Mouse (Mus musculus): Measurements from ENCODE around the gene Rdm1. TPM values are rescaled to one million over a fixed set of nuclear protein-coding genes. Genes with fewer than 3 reads are reported as not detected.
"Not testable (repeated sequence)": the region's sequence is repeated elsewhere in the genome, so short reads cannot be mapped to it uniquely, and the experiment has no call there.

The Rdm1 gene
- polyA plus RNA-seq, 1 experiment from 2014 or later, result 14.1 TPM

DNA sequence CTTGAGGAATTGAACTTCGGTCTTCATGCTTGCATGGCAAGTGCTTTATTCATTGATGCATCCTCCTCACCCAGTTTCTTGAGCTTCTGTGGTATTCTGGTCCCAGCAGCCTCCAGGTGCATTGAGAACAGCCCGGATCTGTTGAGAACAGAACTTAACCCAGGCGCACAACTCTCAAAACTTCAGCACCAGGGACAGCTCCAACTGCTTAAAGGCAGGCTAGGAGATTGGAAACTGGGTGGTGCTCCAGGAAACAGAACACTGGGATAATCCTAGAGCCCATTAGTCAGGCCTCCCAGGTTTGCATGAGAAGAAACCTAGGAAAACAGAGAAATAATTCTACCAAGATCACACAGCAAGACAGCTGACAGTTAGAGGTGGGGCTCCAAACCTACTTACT lies 24.5 kb upstream of the Rdm1 start:
- Histone ChIP-seq H3K4me2 (no peak overlapping the region), H3K4me3 (replicated peaks) (no peak overlapping the region), H3K36me3 (no peaks in the 10 kb centered on the region), H3K4me1 (0 out of 2 replicates have a peak, but pooled peaks cover 4% of the 10 kb centered on the region), H3K9me3 (replicated peaks) (no peaks in the 10 kb centered on the region), H3K27ac (replicated peaks) (no peak overlapping the region), H3K27me3 (replicated peaks) (0 out of 2 replicates have a peak, but pooled peaks cover 3% of the 10 kb centered on the region), H3K9ac (replicated peaks) (no peak overlapping the region)
- 12% methylated on average over 3 of the region's 3 CpGs for WGBS
- ATAC-seq (ENCODE audit: low FRiP score), result no peak

DNA sequence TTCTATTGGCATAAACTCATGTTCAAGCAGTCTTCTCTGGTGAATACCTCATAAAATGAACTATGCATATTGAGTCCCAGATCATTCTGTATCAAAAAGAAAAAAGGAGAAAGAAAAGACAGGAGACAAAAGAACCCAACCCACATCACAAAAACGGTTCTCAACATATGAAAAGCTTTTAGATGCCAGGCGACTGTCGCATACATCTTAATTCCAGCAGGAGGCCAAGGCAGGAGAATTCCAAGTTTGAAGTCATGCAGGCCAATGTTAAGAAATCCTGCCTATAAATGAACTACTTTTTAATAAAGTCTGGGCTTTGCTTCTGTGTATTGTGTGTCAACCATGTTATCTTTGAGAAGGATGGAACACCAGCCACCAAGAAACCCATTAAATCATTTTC lies 22.9 kb upstream of the Rdm1 start:
- Histone ChIP-seq H3K4me2 (peak overlapping the region; percentile 61), H3K36me3 (no peaks in the 10 kb centered on the region), H3K4me3 (replicated peaks) (peak overlapping the region; percentile 40), H3K27ac (replicated peaks) (peak overlapping the region; percentile 60), H3K9ac (replicated peaks) (0 out of 2 replicates have a peak overlapping the region, but pooled peaks have one; percentile 26), H3K27me3 (replicated peaks) (0 out of 2 replicates have a peak, but pooled peaks cover 3% of the 10 kb centered on the region), H3K9me3 (replicated peaks) (no peaks in the 10 kb centered on the region), H3K4me1 (0 out of 2 replicates have a peak, but pooled peaks cover 4% of the 10 kb centered on the region)
- no peak for ATAC-seq (ENCODE audit: low FRiP score)
- 5% methylated on average over 3 of the region's 3 CpGs for WGBS

DNA sequence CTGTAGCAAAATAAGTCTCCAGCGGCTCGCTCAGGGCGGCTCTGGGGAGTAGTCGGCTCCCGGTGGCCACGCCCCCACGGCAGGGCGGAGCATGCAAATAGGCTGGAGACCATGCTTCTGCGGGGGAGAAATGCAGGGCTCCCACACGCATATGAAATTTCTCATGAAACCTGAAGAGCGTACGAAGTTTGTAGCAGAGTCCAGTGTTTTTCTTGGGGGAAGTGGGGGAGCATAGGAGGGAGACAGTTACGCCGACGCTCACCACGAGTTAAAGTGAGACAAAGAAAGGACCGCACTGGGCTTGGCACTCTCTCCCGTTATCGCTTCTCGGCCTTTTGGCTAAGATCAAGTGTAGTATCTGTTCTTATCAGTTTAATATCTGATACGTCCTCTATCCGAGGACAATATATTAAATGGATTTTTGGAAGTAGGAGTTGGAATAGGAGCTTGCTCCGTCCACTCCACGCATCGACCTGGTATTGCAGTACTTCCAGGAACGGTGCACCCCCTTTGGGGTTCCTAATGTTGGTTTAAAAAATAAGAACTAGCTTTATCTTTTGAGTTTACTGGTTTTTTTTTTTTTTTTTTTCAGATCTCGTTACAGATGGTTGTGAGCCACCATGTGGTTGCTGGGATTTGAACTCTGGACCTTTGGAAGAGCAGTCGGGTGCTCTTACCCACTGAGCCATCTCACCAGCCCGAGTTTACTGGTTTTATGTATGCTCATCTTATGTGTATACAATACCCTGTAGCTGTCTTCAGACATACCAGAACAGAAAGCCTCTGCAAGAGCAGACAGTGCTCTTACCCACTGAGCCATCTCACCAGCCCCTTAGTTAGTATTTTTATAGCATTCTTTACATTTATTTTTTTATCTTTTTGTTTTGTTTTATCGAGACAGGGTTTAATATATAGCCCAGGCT lies 22.2 kb upstream of the Rdm1 start:
- Histone ChIP-seq H3K27ac (replicated peaks) (peak overlapping the region; percentile 60), H3K4me3 (replicated peaks) (peak overlapping the region; percentile 40), H3K9ac (replicated peaks) (0 out of 2 replicates have a peak overlapping the region, but pooled peaks have one; percentile 26), H3K4me2 (peak overlapping the region; percentile 61)
- peak; percentile 76 for ATAC-seq (ENCODE audit: low FRiP score)
- H3K4me1 ChIP-seq; H3K27me3 ChIP-seq (replicated peaks); H3K9me3 ChIP-seq (replicated peaks); H3K36me3 ChIP-seq: not testable (repeated sequence)
- whole genome bisulfite sequencing, result 1% methylated on average over 30 of the region's 30 CpGs

DNA sequence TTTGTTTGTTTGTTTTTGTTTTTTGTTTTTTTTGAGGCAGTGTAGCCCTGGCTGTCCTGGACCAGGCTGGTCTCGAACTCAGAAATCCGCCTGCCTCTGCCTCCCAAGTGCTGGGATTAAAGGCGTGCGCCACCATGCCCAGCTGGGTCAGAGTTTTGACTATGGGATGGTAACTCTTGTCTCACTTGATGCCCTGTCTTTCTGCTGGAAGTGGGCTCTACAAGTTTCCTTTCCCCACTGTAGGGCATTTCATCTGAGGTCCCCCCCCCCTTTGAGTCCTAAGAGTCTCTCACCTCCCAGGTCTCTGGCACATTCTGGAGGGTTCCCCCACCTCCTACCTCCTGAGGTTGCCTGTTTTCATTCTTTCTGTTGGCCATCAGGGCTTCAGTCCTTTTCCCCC lies 19.9 kb upstream of the Rdm1 start:
- H3K27me3 ChIP-seq (replicated peaks); ATAC-seq (ENCODE audit: low FRiP score); H3K4me2 ChIP-seq; H3K36me3 ChIP-seq; H3K4me1 ChIP-seq; H3K9ac ChIP-seq (replicated peaks); H3K4me3 ChIP-seq (replicated peaks); H3K27ac ChIP-seq (replicated peaks); H3K9me3 ChIP-seq (replicated peaks): not testable (repeated sequence)
- WGBS, result 93% methylated on average over 4 of the region's 4 CpGs

DNA sequence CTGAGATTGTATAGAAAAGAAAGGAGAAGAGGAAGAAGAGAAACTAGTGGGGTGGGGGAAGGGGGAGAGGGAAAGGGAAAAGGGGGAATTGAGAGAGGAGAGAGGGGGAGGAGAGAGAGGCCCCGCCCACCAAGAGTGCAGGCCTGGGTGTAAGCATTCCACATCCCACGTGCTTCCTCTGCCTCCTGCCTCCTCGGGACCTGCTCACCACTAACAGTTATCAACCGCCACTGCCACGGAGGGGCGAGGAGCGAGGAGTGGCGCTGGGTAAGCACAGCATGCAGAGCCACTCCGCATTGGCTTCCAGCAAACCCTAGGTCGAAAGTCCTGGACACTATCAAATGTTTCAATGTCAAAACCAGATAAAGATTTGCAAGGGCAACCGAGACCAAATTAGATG lies 16.6 kb upstream of the Rdm1 start:
- H3K4me3 ChIP-seq (replicated peaks), result no peak overlapping the region
- H3K36me3 ChIP-seq, result no peaks in the 10 kb centered on the region
- no peaks in the 10 kb centered on the region for H3K27me3 ChIP-seq (replicated peaks)
- no peak overlapping the region for H3K4me2 ChIP-seq
- no peaks in the 10 kb centered on the region for H3K4me1 ChIP-seq
- H3K27ac ChIP-seq (replicated peaks), result no peak overlapping the region
- no peaks in the 10 kb centered on the region for H3K9me3 ChIP-seq (replicated peaks)
- H3K9ac ChIP-seq (replicated peaks), result no peak overlapping the region
- WGBS, result 46% methylated on average over 11 of the region's 11 CpGs
- ATAC-seq (ENCODE audit: low FRiP score), result no peak

DNA sequence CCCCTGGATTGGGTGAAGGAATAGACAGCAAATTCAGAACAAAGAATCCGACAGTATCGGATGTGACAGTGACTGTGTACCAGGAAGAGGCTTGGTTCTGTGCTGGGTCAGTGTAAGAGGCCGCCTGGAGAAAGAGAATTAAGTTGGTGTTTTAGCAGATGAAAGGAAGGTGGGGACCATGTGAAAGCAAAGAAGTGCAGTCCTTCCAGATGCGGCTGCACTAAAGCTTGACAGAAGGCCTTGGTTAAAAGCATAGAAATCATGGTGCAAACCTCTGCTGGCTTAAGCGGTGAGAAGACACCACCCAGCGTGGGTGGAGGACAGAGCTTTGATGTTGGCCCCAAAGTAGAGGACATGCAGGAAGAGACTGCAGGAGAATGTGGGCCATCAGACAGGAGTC lies 13.4 kb upstream of the Rdm1 start:
- no peaks in the 10 kb centered on the region for H3K27me3 ChIP-seq (replicated peaks)
- no peak overlapping the region for H3K9ac ChIP-seq (replicated peaks)
- H3K4me3 ChIP-seq (replicated peaks), result no peak overlapping the region
- 82% methylated on average over 6 of the region's 6 CpGs for WGBS
- peaks cover 17% of the 10 kb centered on the region for H3K4me1 ChIP-seq
- no peaks in the 10 kb centered on the region for H3K36me3 ChIP-seq
- no peak overlapping the region for H3K27ac ChIP-seq (replicated peaks)
- no peak overlapping the region for H3K4me2 ChIP-seq
- no peak for ATAC-seq (ENCODE audit: low FRiP score)
- H3K9me3 ChIP-seq (replicated peaks), result no peaks in the 10 kb centered on the region

DNA sequence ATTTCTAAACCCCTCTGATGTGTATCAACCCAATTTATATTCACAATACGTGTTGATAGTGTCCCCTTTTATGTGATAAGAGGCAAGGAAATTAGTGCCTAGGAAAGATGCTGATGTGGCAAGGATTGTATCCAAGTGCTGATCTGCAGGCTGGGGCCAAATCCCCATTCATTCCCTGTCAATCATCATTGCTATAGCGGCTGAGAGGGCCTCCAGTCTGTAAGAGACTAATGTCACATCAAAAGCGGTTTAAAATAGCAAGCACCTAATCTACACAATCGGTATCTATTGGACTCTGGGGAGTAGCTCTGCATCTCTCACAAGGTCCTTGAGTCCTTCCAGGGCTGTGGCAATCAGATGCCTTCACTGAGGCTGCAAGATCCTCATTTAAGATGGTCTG lies 12.9 kb upstream of the Rdm1 start:
- no peak for ATAC-seq (ENCODE audit: low FRiP score)
- Histone ChIP-seq H3K4me1 (peaks cover 17% of the 10 kb centered on the region), H3K4me3 (replicated peaks) (no peak overlapping the region), H3K9ac (replicated peaks) (no peak overlapping the region), H3K36me3 (no peaks in the 10 kb centered on the region), H3K27me3 (replicated peaks) (no peaks in the 10 kb centered on the region), H3K4me2 (no peak overlapping the region), H3K27ac (replicated peaks) (no peak overlapping the region), H3K9me3 (replicated peaks) (no peaks in the 10 kb centered on the region)
- 65% methylated on average over 4 of the region's 4 CpGs for WGBS

DNA sequence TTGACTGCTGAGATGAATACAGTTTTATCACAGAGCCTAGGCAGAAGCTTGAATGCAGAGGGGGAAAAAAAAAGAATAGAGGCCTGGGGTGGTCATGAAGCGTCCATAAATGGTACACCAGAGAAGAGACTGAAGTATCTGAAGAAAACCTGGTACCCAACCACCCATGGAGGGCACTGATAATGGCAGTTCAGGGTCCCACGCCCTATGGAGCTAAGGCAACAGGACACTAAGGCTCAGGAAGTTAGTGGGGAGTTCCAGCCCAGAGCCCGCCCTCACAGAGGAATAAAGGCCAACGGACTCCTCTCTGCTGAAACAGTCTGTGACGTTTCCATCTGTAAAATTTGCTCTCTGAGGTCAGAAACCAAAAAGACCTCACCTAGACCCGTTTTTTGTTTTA lies 11.6 kb upstream of the Rdm1 start:
- 87% methylated on average over 6 of the region's 6 CpGs for WGBS
- no peak for ATAC-seq (ENCODE audit: low FRiP score)
- no peaks in the 10 kb centered on the region for H3K36me3 ChIP-seq

DNA sequence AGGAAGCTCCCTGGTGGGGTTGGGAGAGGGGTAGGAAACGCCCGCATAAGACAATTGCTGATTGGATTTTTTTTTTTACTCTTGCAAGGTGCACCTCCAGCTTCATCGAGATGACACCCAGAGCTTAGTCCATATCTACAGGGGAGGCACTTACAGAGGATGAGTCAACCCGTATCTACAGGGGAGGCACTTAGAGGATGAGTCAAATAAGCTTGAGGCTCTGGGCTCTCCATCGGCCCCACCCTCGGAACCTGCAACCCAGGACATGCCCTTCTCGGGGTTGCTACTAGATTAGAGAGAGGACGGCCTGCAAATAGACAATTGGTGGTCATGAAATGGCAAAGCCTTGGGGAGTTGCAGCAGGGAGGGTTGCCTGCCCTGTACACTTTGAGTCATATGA lies 10.9 kb upstream of the Rdm1 start:
- Histone ChIP-seq H3K36me3 (no peaks in the 10 kb centered on the region), H3K4me1 (peaks cover 17% of the 10 kb centered on the region), H3K4me2 (no peak overlapping the region), H3K27me3 (replicated peaks) (no peaks in the 10 kb centered on the region), H3K9me3 (replicated peaks) (no peaks in the 10 kb centered on the region), H3K27ac (replicated peaks) (no peak overlapping the region), H3K4me3 (replicated peaks) (no peak overlapping the region), H3K9ac (replicated peaks) (no peak overlapping the region)
- 93% methylated on average over 8 of the region's 8 CpGs for WGBS
- ATAC-seq (ENCODE audit: low FRiP score), result no peak

More for the DNA sequence above, 11.6 kb upstream of the Rdm1 start:
- H3K27ac ChIP-seq (replicated peaks), result no peak overlapping the region
- H3K4me1 ChIP-seq, result peaks cover 17% of the 10 kb centered on the region
- no peak overlapping the region for H3K9ac ChIP-seq (replicated peaks)
- H3K4me2 ChIP-seq, result no peak overlapping the region
- no peak overlapping the region for H3K4me3 ChIP-seq (replicated peaks)
- no peaks in the 10 kb centered on the region for H3K9me3 ChIP-seq (replicated peaks)
- no peaks in the 10 kb centered on the region for H3K27me3 ChIP-seq (replicated peaks)

DNA sequence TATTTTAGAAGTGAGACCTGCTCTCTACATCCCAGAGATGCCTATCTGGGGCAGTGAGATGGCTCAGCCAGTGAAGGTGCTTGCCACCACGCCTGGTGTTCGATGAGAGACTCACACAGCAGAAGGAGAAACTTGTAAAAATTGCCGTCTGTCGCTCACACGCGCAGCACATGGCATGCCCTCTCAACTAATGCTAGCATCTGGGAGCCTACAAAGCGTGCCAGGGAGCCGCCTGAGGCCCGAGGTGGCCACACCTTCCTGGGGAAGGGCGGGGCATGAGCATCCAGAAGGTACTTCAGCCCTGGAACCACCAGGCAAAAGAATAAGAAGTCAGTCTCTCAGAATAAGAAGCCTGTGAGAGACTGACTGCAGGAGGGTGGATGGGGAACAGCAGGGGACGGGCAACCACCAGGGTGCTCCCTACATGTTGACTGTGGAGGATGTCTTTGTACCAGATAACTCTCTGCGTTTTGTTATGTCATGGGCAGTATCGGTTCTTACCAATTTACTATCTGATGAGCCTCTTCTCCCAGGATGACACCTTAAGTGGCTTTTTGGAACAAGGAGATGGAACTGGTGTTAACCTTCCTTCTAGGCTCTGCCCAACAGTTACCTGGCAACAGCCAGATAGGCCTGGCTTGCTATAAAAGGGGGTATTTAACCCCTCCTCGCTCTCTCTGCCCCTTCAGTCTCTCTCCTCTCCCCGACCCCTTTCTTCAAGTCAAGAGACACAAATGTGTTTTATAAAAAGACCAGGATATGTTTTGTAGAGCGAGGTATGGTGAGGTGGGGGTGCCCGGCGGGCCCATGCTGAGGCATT lies 9.8 kb upstream of the Rdm1 start:
- WGBS, result 26% methylated on average over 18 of the region's 18 CpGs

DNA sequence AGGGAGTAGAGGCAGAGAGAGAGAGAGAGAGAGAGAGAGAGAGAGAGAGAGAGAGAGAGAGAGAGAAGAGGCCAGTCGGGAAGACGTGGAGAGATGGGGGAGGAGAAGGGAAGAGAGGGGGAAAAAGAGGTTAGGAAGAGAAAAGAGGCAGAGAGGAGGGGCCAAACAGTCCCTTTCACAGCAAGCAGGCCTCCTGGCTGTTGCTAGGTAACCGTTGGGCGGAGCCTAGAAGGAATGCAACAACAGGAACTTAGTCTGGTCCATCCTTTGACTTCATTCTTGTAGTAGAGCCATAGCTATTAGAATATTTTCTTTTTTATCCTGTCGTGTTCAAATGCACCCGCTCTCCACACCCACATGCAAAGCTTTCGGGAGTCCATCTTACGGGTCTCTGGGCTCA lies 9.1 kb upstream of the Rdm1 start:
- no peaks in the 10 kb centered on the region for H3K9me3 ChIP-seq (replicated peaks)
- no peaks in the 10 kb centered on the region for H3K36me3 ChIP-seq
- H3K4me2 ChIP-seq, result peak overlapping the region; percentile 37
- H3K27ac ChIP-seq (replicated peaks), result 0 out of 2 replicates have a peak overlapping the region, but pooled peaks have one; percentile 24
- H3K27me3 ChIP-seq (replicated peaks), result no peaks in the 10 kb centered on the region
- 9% methylated on average over 8 of the region's 8 CpGs for WGBS
- peaks cover 17% of the 10 kb centered on the region for H3K4me1 ChIP-seq
- no peak overlapping the region for H3K9ac ChIP-seq (replicated peaks)
- H3K4me3 ChIP-seq (replicated peaks), result no peak overlapping the region
- peak; percentile 63 for ATAC-seq (ENCODE audit: low FRiP score)

More for the DNA sequence above, 9.8 kb upstream of the Rdm1 start:
- Histone ChIP-seq H3K27ac (replicated peaks) (0 out of 2 replicates have a peak overlapping the region, but pooled peaks have one; percentile 28), H3K36me3 (no peaks in the 10 kb centered on the region), H3K9ac (replicated peaks) (no peak overlapping the region), H3K4me2 (peak overlapping the region; percentile 37), H3K4me1 (peaks cover 17% of the 10 kb centered on the region), H3K27me3 (replicated peaks) (no peaks in the 10 kb centered on the region), H3K9me3 (replicated peaks) (no peaks in the 10 kb centered on the region), H3K4me3 (replicated peaks) (no peak overlapping the region)
- peak; percentile 40; the same call in 1 of the 2 replicates for ATAC-seq (ENCODE audit: low FRiP score)

Data from neural tube, embryonic 15.5 days (tissue).